31 mouse cellular contexts compared by ENCODE assay signal in genomic region chr14:105038798-105039197, GRCm38 (mm10).
"Had no signal": no experiment of that assay in that cellular context is flagged by ENCODE, and none has a peak within 500 bp of the region (broad histone marks: within the 10 kb centered on the region; RNA-seq: fewer than 3 reads in every experiment).

No protein-coding gene starts in this region.

- H3K4me2 ChIP-seq: heart, embryonic 11.5 days; heart, embryonic 12.5 days; heart, embryonic 13.5 days; heart, embryonic 15.5 days; hindbrain, embryonic 12.5 days; hindbrain, embryonic 13.5 days; hindbrain, embryonic 14.5 days; hindbrain, embryonic 15.5 days; intestine, embryonic 15.5 days; kidney, embryonic 15.5 days had no signal

- DNase-seq: heart, postnatal 10 days; heart, postnatal 14 days; heart, postnatal 36 days; heart, postnatal 4 days; kidney, adult 11 months; kidney, adult 18-20 months; kidney, adult 2 months; kidney, adult 8-10 months; kidney, adult 9 months; kidney, postnatal 10 days; kidney, postnatal 14 days; kidney, postnatal 25 days; kidney, postnatal 36 days; kidney, postnatal 4 days; layer of hippocampus, adult 9-11 months; layer of hippocampus, postnatal 36 days had no signal

- H3K9me3 ChIP-seq: heart, embryonic 10.5 days; heart, embryonic 12.5 days; heart, embryonic 13.5 days; heart, embryonic 15.5 days; hindbrain, embryonic 10.5 days; hindbrain, embryonic 12.5 days; hindbrain, embryonic 13.5 days; hindbrain, embryonic 15.5 days; intestine, embryonic 15.5 days; kidney, embryonic 15.5 days had no signal

- H3K4me1 ChIP-seq: heart, embryonic 10.5 days; heart, embryonic 12.5 days; heart, embryonic 13.5 days; hindbrain, embryonic 10.5 days; hindbrain, embryonic 12.5 days; hindbrain, embryonic 13.5 days; hindbrain, embryonic 15.5 days; intestine, embryonic 15.5 days; kidney, embryonic 15.5 days had no signal

- H3K36me3 ChIP-seq: heart, embryonic 10.5 days; heart, embryonic 12.5 days; heart, embryonic 13.5 days; heart, embryonic 15.5 days; hindbrain, embryonic 10.5 days; hindbrain, embryonic 12.5 days; hindbrain, embryonic 13.5 days; hindbrain, embryonic 15.5 days; intestine, embryonic 15.5 days; kidney, embryonic 15.5 days had no signal

- H3K27me3 ChIP-seq: heart, embryonic 12.5 days; heart, embryonic 13.5 days; heart, embryonic 15.5 days; hindbrain, embryonic 12.5 days; hindbrain, embryonic 13.5 days; hindbrain, embryonic 15.5 days; intestine, embryonic 15.5 days; kidney, embryonic 15.5 days had no signal

- H3K27ac ChIP-seq: heart, embryonic 10.5 days; heart, embryonic 13.5 days; heart, embryonic 15.5 days; hindbrain, embryonic 10.5 days; hindbrain, embryonic 12.5 days; hindbrain, embryonic 13.5 days; hindbrain, embryonic 14.5 days; hindbrain, embryonic 15.5 days; hindbrain, postnatal 0 days; intestine, embryonic 15.5 days; kidney, embryonic 15.5 days; kidney, postnatal 0 days; layer of hippocampus, adult 2 months had no signal

- H3K4me3 ChIP-seq: heart, embryonic 10.5 days; heart, embryonic 12.5 days; heart, embryonic 13.5 days; heart, embryonic 15.5 days; hindbrain, embryonic 10.5 days; hindbrain, embryonic 12.5 days; hindbrain, embryonic 13.5 days; hindbrain, embryonic 15.5 days; intestine, embryonic 15.5 days; kidney, embryonic 15.5 days; layer of hippocampus, adult 2 months had no signal

- H3K9ac ChIP-seq: heart, embryonic 12.5 days; heart, embryonic 13.5 days; heart, embryonic 15.5 days; hindbrain, embryonic 12.5 days; hindbrain, embryonic 13.5 days; hindbrain, embryonic 14.5 days; hindbrain, embryonic 15.5 days; intestine, embryonic 15.5 days; kidney, embryonic 15.5 days had no signal
